Mouse (Mus musculus) splenic B cell, adult 2 months (primary cell): Measurements from ENCODE around the gene Hpcal4.

Experiments used
- DNase-seq: peaks from one replicate; pipeline ENCODE4 v3.0.0-alpha.2; 2011; ENCODE audit warnings: low read depth, low spot score
- H3K27me3 ChIP-seq: 2 replicates; pipeline ENCODE4 v1.6.1; 2012; ENCODE audit warnings: mild to moderate bottlenecking, low read length, moderate library complexity, mixed read lengths; ENCODE audit not compliant: control insufficient read depth, poor library complexity, insufficient read depth, severe bottlenecking
- H3K36me3 ChIP-seq: 2 replicates; pipeline ENCODE4 v1.6.1; 2012; ENCODE audit warnings: mild to moderate bottlenecking, low read length, moderate library complexity, mixed read lengths; ENCODE audit not compliant: control insufficient read depth, poor library complexity, insufficient read depth, severe bottlenecking

Hpcal4 gene

GRCm38 (mm10) chr4:123219720-123220357 is 36.8 kb downstream of the Hpcal4 start:
- Histone ChIP-seq H3K36me3 (no peaks in the 10 kb centered on the region), H3K27me3 (no peaks in the 10 kb centered on the region)
- DNase-seq: peak; percentile 68

GRCm38 (mm10) chr4:123220637-123221036 is 37.6 kb downstream of the Hpcal4 start:
- DNase-seq: no peak
- no peaks in the 10 kb centered on the region for H3K27me3 ChIP-seq
- no peaks in the 10 kb centered on the region for H3K36me3 ChIP-seq

- no peaks in the 10 kb centered on the region for H3K36me3 ChIP-seq
- no peaks in the 10 kb centered on the region for H3K27me3 ChIP-seq
- DNase-seq: peak; percentile 53
Observed at GRCm38 (mm10) chr4:123223309-123223708, 40.3 kb downstream of the Hpcal4 start.

- DNase-seq: no peak
- no peaks in the 10 kb centered on the region for H3K36me3 ChIP-seq
Observed at GRCm38 (mm10) chr4:123225718-123226403, 42.8 kb downstream of the Hpcal4 start.

GRCm38 (mm10) chr4:123227707-123228106 is 44.7 kb downstream of the Hpcal4 start:
- no peaks in the 10 kb centered on the region for H3K36me3 ChIP-seq
- H3K27me3 ChIP-seq: no peaks in the 10 kb centered on the region
- no peak for DNase-seq

More at GRCm38 (mm10) chr4:123225718-123226403, 42.8 kb downstream of the Hpcal4 start:
- H3K27me3 ChIP-seq: no peaks in the 10 kb centered on the region

- Histone ChIP-seq H3K36me3 (no peaks in the 10 kb centered on the region), H3K27me3 (no peaks in the 10 kb centered on the region)
- DNase-seq: no peak
Observed at GRCm38 (mm10) chr4:123228270-123228669, 45.2 kb downstream of the Hpcal4 start.

- DNase-seq: no peak
- Histone ChIP-seq H3K27me3 (no peaks in the 10 kb centered on the region), H3K36me3 (no peaks in the 10 kb centered on the region)
Observed at GRCm38 (mm10) chr4:123229166-123229565, 46.1 kb downstream of the Hpcal4 start.

- no peaks in the 10 kb centered on the region for H3K36me3 ChIP-seq
- H3K27me3 ChIP-seq: no peaks in the 10 kb centered on the region
- no peak for DNase-seq
Observed at GRCm38 (mm10) chr4:123232841-123233240, 49.8 kb downstream of the Hpcal4 start.

GRCm38 (mm10) chr4:123233492-123234084 is 50.6 kb downstream of the Hpcal4 start, which contains the start of gene Heyl:
Gene Heyl (plus strand): TSS chr4:123233556.
- peak; percentile 49 for DNase-seq
- H3K27me3 ChIP-seq: no peaks in the 10 kb centered on the region

GRCm38 (mm10) chr4:123235835-123236430 is 52.9 kb downstream of the Hpcal4 start:
- no peaks in the 10 kb centered on the region for H3K36me3 ChIP-seq
- no peaks in the 10 kb centered on the region for H3K27me3 ChIP-seq
- no peak for DNase-seq

More at GRCm38 (mm10) chr4:123233492-123234084, 50.6 kb downstream of the Hpcal4 start, which contains the start of gene Heyl:
- H3K36me3 ChIP-seq: no peaks in the 10 kb centered on the region

GRCm38 (mm10) chr4:123236431-123237031 is 53.5 kb downstream of the Hpcal4 start:
- no peak for DNase-seq
- no peaks in the 10 kb centered on the region for H3K27me3 ChIP-seq
- no peaks in the 10 kb centered on the region for H3K36me3 ChIP-seq

GRCm38 (mm10) chr4:123237386-123238266 is 54.6 kb downstream of the Hpcal4 start:
- no peak for DNase-seq
- H3K27me3 ChIP-seq: no peaks in the 10 kb centered on the region
- H3K36me3 ChIP-seq: no peaks in the 10 kb centered on the region

- no peaks in the 10 kb centered on the region for H3K27me3 ChIP-seq
- H3K36me3 ChIP-seq: no peaks in the 10 kb centered on the region
- DNase-seq: no peak
Observed at GRCm38 (mm10) chr4:123239361-123240203, 56.6 kb downstream of the Hpcal4 start.
